Mouse (Mus musculus): ENCODE measurements around the gene Efna4.

Gene Efna4

DNA sequence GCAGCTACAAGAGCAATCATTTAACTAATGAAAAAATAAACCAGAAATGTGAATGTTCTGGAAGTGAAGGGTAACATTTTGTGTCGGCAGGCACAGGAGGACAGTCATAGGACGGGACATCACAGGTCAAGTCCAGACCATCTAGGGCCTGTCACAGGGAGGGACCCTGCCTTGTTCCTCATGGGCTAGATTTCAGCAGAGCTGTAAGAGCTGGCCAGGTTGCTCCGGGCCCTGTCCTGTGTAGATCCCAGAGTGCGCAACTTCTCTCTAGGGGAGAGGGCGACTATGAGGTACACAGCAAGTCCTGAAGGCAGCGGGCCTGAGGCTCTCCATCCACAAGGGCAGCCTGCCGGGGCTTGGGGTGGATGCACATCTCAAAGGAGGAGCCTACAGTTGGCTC, 23.8 kb upstream of the Efna4 start, which contains the start of gene Dcst2:
TSS of gene Dcst2 (plus strand) at position 301 of the 400 bp plus-strand sequence.
- no peak for DNase-seq

GRCm38 (mm10) chr3:89360237-89360636, 22.4 kb upstream of the Efna4 start:
- no peak for DNase-seq

- no peak for DNase-seq
Observed at GRCm38 (mm10) chr3:89359630-89360029, 21.8 kb upstream of the Efna4 start.

DNA sequence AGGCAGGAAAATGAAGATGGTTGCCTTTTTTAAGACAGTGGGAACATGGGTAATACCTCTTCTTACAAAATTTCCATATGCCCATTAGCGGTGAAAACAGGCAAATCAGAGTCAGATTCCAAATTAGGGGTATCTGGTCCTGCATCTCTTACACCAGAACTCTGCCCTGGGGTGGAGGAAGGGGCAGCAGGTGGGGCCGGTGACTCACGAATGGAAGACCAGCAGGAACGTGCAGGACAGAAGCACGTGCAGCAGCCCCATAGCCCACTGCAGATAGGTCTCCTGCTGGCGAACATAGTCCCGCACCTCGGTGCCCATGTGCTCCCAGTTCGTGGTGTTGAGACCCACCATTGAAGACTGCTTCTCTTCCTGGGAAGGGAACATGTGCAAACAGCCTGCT, 18.2 kb upstream of the Efna4 start:
- DNase-seq: no peak

- DNase-seq: no peak
Observed at GRCm38 (mm10) chr3:89355512-89355902, 17.7 kb upstream of the Efna4 start.

DNA sequence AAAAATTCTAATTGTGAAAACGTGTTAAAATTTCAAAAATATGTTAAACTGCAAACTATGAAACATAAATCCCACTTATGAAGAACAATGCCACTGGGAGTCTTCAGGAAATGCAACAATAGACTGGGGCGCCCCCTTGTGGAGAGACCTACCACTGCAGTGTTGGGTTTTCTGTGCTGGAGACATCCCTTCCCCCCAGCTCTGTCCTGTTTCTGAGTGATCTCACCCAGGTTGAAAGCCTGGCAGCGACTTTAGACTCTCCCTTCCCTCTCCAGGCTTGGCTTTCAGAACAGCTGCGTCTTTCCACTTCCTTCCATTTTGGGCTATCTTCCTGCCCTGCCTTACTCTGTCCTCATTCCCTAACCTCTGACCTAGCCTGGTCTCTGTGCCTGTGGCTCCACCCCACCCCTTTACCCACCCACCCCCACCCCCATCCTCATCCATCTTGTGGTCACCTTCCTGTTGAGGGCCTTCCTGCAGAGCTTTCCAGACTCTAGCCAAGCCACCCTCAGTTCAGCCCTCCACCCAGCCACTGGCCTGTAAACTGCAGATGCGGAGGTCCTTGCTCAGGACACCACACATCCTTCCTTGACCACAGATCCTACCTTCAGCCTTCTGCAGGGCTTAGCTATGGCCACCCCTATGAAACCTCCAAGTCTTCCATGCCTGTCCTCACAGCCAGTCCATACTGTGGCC, 17.1 kb upstream of the Efna4 start:
- DNase-seq: peak; percentile 80

DNA sequence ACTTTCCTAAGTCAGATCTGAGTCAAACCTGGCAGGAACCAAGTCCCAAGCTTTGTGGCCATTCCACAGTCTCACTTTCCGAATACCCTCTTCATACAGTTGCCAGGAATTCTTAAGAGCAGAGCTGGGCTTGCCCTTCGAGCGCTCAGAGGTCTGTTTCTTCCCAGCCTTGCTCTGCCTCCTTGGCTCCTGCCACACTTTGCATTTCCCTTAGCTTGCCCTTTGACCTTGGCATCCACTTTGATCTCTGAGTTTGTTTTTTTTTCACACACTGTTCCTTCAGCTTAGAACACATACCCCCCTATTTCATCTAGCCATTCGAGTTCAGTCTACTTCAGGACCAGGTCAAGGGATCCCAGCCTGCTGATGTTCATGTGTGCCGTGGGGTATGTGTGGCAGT, 13.4 kb upstream of the Efna4 start:
- no peak for DNase-seq

- DNase-seq: peak; percentile 91
Observed at GRCm38 (mm10) chr3:89349869-89350501, 12.2 kb upstream of the Efna4 start, which contains the start of gene Adam15. Gene Adam15, minus strand, starts transcription at chr3:89349996.

GRCm38 (mm10) chr3:89348911-89349868, 11.4 kb upstream of the Efna4 start:
- DNase-seq: peak; percentile 40

DNA sequence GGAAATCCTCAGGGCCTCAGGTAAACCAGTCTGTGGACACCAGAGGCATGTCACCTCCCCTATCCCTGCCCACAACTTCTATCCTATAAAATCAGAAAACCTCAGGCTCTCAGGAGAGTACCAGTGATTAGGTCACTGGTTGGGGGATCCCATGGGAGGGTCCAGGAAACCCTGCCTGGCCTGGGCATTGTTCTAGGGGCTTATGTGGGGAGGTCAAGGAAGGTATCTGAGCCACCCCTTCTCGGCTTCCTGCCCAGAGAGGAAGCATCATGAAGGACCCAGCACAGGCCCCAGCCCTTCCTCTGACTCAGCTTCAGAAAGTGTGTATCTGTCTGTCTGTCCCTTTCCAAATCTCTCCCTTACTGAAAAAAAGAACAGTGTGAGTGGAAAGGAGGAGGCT, 10.1 kb upstream of the Efna4 start:
- no peak for DNase-seq

DNA sequence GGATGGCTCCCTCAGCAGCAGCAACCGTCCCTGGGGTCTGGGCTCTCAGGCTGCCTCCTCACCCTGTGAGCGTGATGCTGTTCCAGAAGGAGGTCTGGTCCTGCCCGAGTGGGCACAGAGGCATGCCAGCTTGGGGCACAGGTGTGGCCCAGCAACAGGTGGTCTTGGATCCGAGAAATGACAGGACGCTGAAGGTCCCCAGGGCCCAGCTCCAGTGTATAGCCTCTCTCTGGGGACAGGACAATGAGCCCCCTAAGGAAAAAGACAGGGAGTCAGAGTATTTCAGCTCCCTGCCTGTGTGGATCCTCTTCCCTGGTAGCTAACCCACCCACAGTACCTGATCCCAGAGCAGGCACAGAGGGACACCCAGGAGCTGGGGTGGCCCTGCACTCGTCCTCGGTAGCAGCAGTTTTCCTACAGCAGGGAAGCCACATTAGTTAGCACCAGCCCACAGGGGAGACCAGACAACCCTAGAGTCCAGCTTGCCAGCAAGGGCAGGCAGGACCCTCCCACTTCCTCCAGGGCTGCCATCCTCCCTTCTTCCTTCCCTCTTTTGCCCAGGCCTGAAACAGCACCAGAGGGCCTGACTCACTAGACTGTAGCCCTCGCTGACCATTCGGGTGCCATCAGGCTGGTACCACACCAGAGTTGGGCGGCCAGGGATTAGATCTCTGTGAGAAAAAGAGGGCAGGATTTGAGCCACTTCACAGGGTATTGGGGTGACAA, 9.2 kb upstream of the Efna4 start:
- DNase-seq: no peak

GRCm38 (mm10) chr3:89343279-89343678, 5.5 kb upstream of the Efna4 start:
- no peak for DNase-seq

DNA sequence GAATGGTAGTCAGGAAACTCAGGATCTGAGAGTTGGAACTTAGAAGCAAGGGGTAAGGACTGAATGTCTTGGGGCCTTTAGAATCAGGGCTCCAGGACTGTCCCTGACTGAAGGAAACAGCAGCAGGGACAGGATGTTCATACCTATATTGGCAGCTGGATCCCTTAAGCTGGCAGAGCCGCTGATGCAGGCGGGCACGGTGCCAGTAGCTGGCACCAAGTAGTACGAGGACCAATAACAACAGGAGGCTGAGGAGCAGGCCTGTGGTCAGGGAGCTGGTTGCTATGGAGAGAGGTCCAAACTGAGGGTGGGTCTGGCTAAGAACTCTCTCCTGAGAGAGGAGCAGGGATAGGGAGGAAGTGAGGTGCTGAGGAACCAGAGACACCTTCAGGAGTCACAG, 4.0 kb upstream of the Efna4 start:
- no peak for DNase-seq

- DNase-seq: peak; percentile 69
Observed at GRCm38 (mm10) chr3:89340465-89340864, 2.6 kb upstream of the Efna4 start.

- no peak for DNase-seq
Observed at GRCm38 (mm10) chr3:89339416-89339815, 1.6 kb upstream of the Efna4 start.

- DNase-seq: no peak
Observed at GRCm38 (mm10) chr3:89337062-89337720, 637 bp downstream of the Efna4 start.

GRCm38 (mm10) chr3:89336529-89336928, 1.3 kb downstream of the Efna4 start:
- DNase-seq: no peak

DNA sequence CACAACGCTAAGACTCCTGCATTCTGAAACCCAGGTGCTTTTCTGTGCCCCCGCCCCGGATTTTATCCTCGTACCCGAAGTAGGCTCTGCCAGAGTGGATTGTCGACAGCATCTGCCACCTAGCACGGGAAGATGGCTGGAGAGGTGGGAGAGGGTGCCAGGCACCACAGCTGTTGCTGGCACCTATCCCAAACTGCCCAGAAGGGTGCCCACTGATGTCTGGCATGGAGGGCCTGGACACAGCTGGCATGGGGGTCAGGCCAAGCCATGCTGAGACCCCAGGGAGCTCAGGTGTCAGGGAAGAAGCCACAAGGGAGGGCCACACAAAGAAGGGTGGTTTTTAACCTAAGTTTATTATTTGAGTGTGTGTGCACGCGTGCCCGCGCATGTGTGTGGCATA, 4.8 kb downstream of the Efna4 start:
- DNase-seq: no peak

DNA sequence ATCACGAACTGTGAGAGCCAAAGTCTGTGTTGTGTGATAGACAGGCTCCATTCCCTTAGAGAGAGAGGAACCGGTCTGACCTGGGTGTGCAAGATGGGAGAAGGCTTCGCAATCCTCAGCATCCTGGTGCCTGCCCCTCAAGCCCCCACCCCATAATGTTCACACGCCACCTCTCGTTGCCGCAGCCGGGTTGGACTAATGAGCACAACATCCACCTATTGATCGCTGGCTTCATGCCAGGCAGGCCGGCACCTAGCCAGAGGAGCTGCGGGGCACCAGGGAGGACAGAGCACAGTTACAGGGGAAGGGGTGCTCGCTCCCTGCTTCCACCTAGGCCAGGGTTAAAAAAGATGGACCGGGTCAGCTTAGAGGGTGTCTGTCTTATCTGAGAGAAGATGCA, 5.4 kb downstream of the Efna4 start:
- no peak for DNase-seq

- no peak for DNase-seq
Observed at GRCm38 (mm10) chr3:89332013-89332412, 5.8 kb downstream of the Efna4 start.

GRCm38 (mm10) chr3:89331561-89331960, 6.3 kb downstream of the Efna4 start:
- no peak for DNase-seq

GRCm38 (mm10) chr3:89330948-89331347, 6.9 kb downstream of the Efna4 start:
- no peak for DNase-seq
